Mouse (Mus musculus): Measurements from ENCODE around the gene Gkn3. TPM values are rescaled to one million over a fixed set of nuclear protein-coding genes. Genes with fewer than 3 reads are reported as not detected.

Gene Gkn3
- polyA plus RNA-seq, 1 experiment = not detected

DNA sequence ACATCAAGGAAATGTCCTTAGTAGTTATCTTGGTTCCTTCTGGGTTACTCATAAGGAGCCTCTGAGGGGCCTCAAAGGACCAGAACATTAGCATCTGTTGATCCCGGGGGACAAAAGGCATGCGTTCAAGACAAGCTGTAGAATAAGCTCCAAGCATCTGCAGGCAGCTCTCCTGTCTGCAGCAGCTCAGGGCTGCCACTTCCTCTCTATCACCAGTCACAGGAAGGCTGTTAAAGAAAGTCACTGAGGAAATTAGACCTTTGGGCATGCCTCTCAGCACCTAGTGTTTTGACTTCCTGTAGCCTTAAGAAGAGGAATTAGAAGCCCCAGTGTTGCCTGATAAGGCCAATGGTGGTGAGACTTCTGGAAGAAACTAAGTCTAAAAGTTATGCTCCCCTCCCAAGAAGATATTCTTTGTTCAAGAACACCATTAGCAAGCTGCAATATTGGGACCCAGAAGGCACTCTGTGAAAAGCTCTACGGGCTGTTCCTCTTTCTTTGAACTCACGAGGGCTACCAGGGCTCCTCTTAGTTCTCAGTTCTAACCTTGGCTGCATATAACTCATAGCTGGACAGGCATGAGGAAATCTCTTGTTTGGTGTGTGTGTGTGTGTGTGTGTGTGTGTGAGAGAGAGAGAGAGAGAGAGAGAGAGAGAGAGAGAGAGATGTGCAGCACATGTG, 11.3 kb upstream of the Gkn3 start:
- TF ChIP-seq CTCF (IDR thresholded peaks at IDR 0.05; ENCODE audit: borderline replicate concordance, insufficient read depth, low read length) (no peak), POLR2A (IDR thresholded peaks at IDR 0.05; ENCODE audit: low read depth, low read length) (no peak)
- no peak overlapping the region for H3K4me3 ChIP-seq (ENCODE audit: insufficient read depth, low read length)
- H3K4me1 ChIP-seq (ENCODE audit: control insufficient read depth, insufficient read depth, low read length) = no peaks in the 10 kb centered on the region
- H3K27ac ChIP-seq (ENCODE audit: insufficient read depth, low read length) = no peak overlapping the region

DNA sequence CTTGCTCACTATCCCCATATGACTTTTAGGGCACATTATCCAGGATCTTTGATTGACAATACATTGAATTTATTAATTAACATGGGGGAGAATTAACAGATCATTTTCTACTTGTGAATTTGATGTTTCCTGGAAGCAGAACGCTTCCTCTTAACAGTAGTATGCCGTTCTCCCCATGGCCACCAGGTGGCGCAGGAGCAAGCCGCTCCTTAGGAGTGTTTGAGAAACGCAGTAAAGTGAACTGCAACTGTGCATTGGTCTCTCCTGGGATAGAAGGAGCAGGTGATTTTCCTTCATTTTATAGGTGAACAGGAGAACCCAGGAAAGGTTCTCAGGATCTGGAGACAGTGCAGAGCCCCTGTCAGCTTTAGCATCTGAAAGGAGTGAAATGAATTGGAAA, 10.4 kb upstream of the Gkn3 start:
- Histone ChIP-seq H3K4me3 (ENCODE audit: insufficient read depth, low read length) (no peak overlapping the region), H3K4me1 (ENCODE audit: control insufficient read depth, insufficient read depth, low read length) (no peaks in the 10 kb centered on the region), H3K27ac (ENCODE audit: insufficient read depth, low read length) (no peak overlapping the region)
- TF ChIP-seq CTCF (IDR thresholded peaks at IDR 0.05; ENCODE audit: borderline replicate concordance, insufficient read depth, low read length) = peak; percentile 96
- TF ChIP-seq POLR2A (IDR thresholded peaks at IDR 0.05; ENCODE audit: low read depth, low read length) = no peak

DNA sequence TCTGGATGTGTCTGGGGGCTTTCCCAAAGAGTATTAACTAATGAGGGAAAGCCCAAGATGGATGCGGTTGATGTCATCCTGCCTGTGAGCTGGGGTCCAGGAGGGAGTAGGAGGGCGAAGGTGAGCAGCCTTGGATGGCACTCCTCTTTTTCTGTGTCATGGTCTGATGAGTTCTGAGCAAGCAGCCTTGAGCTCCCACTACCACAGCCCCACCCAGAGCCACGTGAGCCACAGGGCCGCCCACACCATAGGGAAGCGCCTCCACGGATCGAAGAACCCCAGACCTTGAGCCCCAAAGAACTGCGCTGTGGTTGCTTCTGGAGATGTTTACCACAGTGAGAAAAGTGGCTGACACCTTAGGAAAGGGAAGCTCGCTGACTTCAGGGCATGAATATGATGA, 6.0 kb upstream of the Gkn3 start:
- TF ChIP-seq CTCF (IDR thresholded peaks at IDR 0.05; ENCODE audit: borderline replicate concordance, insufficient read depth, low read length) (no peak), POLR2A (IDR thresholded peaks at IDR 0.05; ENCODE audit: low read depth, low read length) (no peak)
- peaks cover 3% of the 10 kb centered on the region; the same call in 1 of the 2 replicates for H3K4me1 ChIP-seq (ENCODE audit: control insufficient read depth, insufficient read depth, low read length)
- H3K4me3 ChIP-seq (ENCODE audit: insufficient read depth, low read length) = no peak overlapping the region
- H3K27ac ChIP-seq (ENCODE audit: insufficient read depth, low read length) = no peak overlapping the region

DNA sequence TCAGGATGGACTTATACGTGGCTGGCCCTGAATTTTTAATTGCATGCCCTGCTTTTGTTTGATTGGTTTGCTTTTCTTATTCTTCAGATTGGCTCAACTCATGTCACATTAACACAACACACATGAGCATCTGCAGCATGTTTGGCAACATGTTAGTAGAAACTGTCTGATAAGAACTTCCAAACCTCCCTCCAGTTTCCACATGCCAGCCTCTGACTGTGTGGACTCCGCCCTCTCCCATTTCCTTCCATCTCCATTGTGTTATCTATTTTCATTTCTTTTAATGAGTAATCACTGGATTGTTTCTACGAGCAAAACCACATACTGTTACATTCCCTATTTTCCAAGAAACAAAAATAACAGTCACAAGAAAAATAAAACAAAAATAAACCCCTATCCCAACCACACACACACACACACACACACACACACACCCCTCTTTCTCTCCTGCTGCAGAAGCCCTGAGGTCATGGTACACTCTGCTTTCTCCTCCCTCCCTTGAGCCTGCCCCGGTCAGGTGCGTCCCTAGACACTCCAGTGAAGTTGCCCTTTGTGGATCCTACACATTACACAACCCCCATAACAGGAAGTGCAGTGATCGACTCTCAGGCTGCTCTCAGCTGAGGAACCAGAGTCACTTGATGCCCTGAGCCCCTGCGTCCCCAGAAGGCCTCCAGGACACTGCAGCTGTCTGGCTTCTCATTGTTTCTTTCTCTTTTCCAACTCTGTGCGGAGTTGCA, 4.9 kb upstream of the Gkn3 start:
- H3K27ac ChIP-seq (ENCODE audit: insufficient read depth, low read length) = no peak overlapping the region
- no peak overlapping the region for H3K4me3 ChIP-seq (ENCODE audit: insufficient read depth, low read length)
- TF ChIP-seq CTCF (IDR thresholded peaks at IDR 0.05; ENCODE audit: borderline replicate concordance, insufficient read depth, low read length) (no peak), POLR2A (IDR thresholded peaks at IDR 0.05; ENCODE audit: low read depth, low read length) (no peak)
- peaks cover 3% of the 10 kb centered on the region; the same call in 1 of the 2 replicates for H3K4me1 ChIP-seq (ENCODE audit: control insufficient read depth, insufficient read depth, low read length)

DNA sequence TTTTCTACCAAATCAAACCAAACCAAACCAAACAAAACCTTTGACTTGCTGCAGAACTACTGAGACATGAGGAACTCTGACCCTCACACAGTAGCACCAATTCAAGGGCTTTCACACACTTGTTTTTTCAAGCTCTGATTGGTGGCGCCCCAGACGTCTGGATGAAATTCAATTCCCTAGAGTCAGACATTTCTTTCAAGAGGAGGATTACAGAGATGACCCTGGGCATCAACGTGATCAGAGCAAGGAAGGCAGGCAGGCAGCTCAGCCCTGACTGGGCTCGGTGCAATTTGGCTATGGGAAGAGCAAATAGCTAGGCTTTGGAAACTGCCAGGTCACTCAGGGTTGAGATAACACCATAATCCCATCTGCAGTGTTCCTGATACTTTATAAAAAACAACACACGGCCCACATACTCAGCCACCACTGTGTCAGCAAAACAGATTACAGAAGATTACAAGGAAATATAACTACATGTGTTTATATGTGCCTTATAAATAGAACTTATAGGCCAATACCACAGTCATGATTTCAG, 787 bp upstream of the Gkn3 start:
- TF ChIP-seq POLR2A (IDR thresholded peaks at IDR 0.05; ENCODE audit: low read depth, low read length) = no peak
- no peak for TF ChIP-seq CTCF (IDR thresholded peaks at IDR 0.05; ENCODE audit: borderline replicate concordance, insufficient read depth, low read length)
- no peak overlapping the region for H3K4me3 ChIP-seq (ENCODE audit: insufficient read depth, low read length)
- H3K4me1 ChIP-seq (ENCODE audit: control insufficient read depth, insufficient read depth, low read length) = peaks cover 10% of the 10 kb centered on the region
- H3K27ac ChIP-seq (ENCODE audit: insufficient read depth, low read length) = no peak overlapping the region

DNA sequence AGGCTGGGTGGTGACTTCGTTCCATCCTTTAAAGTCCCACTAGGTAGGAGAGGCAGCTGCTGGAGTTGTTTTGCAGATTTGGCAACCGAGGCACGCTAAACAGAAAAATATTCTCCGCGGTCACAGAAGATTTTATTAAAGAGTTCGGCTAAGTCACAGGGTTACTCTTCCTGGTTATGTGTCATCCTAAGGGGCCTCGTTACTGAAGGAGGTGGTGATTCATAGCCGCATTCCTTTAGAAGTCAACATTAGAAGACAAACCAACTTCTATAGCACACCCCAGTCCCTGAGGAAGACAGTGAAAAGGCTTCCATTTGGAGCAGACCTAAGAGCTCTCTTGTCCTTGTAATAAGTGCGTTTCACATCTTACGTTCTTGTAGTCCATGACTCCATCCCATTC, 2.1 kb downstream of the Gkn3 start:
- H3K4me1 ChIP-seq (ENCODE audit: control insufficient read depth, insufficient read depth, low read length) = peaks cover 7% of the 10 kb centered on the region
- TF ChIP-seq CTCF (IDR thresholded peaks at IDR 0.05; ENCODE audit: borderline replicate concordance, insufficient read depth, low read length) = no peak
- TF ChIP-seq POLR2A (IDR thresholded peaks at IDR 0.05; ENCODE audit: low read depth, low read length) = no peak
- H3K27ac ChIP-seq (ENCODE audit: insufficient read depth, low read length) = peak overlapping the region; percentile 74

DNA sequence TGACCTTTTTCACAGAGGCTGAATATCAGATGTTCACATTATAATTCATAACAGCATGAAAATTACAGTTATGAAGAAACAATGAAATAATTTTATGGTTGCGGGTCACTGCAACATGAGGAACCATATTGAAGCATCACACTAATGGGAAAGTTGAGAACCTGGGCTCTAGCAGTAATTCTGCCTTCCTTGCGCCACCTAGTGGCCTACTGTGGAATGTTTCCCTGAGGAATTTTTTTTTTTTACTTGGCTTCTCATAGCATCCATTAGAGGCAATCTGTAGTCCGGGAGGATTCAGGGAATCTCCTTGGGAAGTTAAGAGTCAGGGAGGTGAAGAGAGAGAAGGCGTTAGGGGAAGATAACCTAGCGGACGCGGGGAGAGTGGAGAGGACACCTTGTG, 2.5 kb downstream of the Gkn3 start:
- TF ChIP-seq POLR2A (IDR thresholded peaks at IDR 0.05; ENCODE audit: low read depth, low read length) (no peak), CTCF (IDR thresholded peaks at IDR 0.05; ENCODE audit: borderline replicate concordance, insufficient read depth, low read length) (peak; percentile 17; the same call in 1 of the 2 replicates)
- peaks cover 7% of the 10 kb centered on the region for H3K4me1 ChIP-seq (ENCODE audit: control insufficient read depth, insufficient read depth, low read length)
- H3K27ac ChIP-seq (ENCODE audit: insufficient read depth, low read length) = peak overlapping the region; percentile 74
- no peak overlapping the region for H3K4me3 ChIP-seq (ENCODE audit: insufficient read depth, low read length)

More for the DNA sequence above, 2.1 kb downstream of the Gkn3 start:
- no peak overlapping the region for H3K4me3 ChIP-seq (ENCODE audit: insufficient read depth, low read length)

DNA sequence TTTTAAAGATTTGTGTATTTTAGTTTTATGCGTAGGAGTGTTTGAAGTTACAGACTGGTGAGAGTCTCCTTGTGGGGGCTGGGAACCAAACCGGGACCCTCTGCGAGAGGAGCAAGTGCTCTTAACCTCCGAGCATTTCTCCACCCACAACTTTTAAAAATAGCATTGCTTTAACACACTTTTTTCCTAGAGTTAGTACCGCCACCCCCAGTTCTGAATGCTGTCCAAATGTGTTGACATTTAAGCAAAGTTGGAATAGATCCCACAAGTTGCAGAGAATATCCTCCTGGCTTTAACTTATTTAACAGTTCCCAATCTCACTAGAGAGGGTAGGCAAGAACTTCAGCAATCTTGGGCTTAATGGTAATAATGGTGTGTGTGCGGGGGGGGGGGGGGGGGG, 4.0 kb downstream of the Gkn3 start:
- Histone ChIP-seq H3K4me3 (ENCODE audit: insufficient read depth, low read length) (no peak overlapping the region), H3K4me1 (ENCODE audit: control insufficient read depth, insufficient read depth, low read length) (peaks cover 7% of the 10 kb centered on the region), H3K27ac (ENCODE audit: insufficient read depth, low read length) (no peak overlapping the region)
- TF ChIP-seq CTCF (IDR thresholded peaks at IDR 0.05; ENCODE audit: borderline replicate concordance, insufficient read depth, low read length) (no peak), POLR2A (IDR thresholded peaks at IDR 0.05; ENCODE audit: low read depth, low read length) (no peak)

DNA sequence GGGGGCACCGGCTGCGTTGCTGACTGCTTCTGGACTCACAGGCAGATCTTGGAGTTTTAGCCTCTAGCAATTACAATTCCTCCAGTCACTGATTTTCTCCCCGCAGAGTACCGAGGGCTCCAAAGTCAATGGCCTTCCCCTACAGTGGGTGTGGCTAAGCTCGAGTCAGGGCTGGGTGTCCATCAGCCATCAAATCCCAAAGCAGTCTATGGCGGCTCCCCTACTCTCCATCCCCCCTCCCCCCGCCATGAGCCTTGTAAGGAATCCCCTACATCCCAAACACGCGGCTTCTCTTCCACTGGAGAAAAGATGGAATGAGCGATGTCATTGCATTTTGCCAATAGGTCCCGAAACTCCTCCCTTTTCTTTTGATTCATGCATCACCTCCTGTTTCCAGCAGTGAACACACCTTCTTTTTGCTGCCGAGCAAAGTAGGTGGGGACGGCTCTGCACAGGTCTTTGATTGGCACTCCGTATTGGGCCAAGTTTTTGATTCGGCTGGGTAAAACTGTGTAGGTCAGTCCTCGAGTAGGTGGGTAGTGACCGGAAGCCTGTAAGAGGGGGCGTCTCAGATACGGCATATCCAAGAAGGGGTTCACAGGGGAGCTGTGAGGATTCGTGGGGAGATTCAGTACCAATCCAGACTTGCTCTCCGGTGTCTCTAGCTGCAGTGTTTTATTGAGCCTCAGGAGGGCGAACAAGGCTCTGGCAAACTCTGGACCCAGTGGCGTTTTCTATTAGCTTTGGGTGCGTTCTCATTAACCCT, 4.6 kb downstream of the Gkn3 start:
- no peak for TF ChIP-seq POLR2A (IDR thresholded peaks at IDR 0.05; ENCODE audit: low read depth, low read length)
- TF ChIP-seq CTCF (IDR thresholded peaks at IDR 0.05; ENCODE audit: borderline replicate concordance, insufficient read depth, low read length) = no peak
- Histone ChIP-seq H3K4me1 (ENCODE audit: control insufficient read depth, insufficient read depth, low read length) (peaks cover 7% of the 10 kb centered on the region), H3K4me3 (ENCODE audit: insufficient read depth, low read length) (no peak overlapping the region), H3K27ac (ENCODE audit: insufficient read depth, low read length) (no peak overlapping the region)
